Mouse (Mus musculus) intestine, postnatal 0 days (tissue): Measurements from ENCODE around the gene Mepe. TPM values are rescaled to one million over a fixed set of nuclear protein-coding genes. Genes with fewer than 3 reads are reported as not detected.

Experiments
- ATAC-seq: fragments of 200-750 bp; cut with Nextera tagmentation; 2 replicates; pipeline ENCODE4 v1.8.0; 2017; ENCODE audit warnings: mild to moderate bottlenecking, moderate TSS enrichment, moderate library complexity
- H3K27ac ChIP-seq: fragments of 300-500 bp; sonication (generic); 2 replicates; pipeline ENCODE4 v1.5.1; 2014; ENCODE audit warnings: mild to moderate bottlenecking, low read depth, low read length, moderate library complexity
- H3K27me3 ChIP-seq: fragments of 300-500 bp; sonication (generic); replicated peaks from 2 replicates; pipeline ENCODE4 v1.6.1; 2014; ENCODE audit warnings: low read length, mixed read lengths; ENCODE audit not compliant: control insufficient read depth, insufficient read depth
- H3K36me3 ChIP-seq: fragments of 300-500 bp; sonication (generic); 2 replicates; pipeline ENCODE4 v1.6.1; 2014; ENCODE audit warnings: mild to moderate bottlenecking, moderate library complexity; ENCODE audit not compliant: control insufficient read depth, insufficient read depth
- H3K4me1 ChIP-seq: fragments of 300-500 bp; sonication (generic); replicated peaks from 2 replicates; pipeline ENCODE4 v1.6.1; 2014; ENCODE audit warnings: antibody characterized with exemption, low read length, mixed read lengths; ENCODE audit not compliant: control insufficient read depth, insufficient read depth
- H3K4me2 ChIP-seq: fragments of 300-500 bp; sonication (generic); replicated peaks from 2 replicates; pipeline ENCODE4 v1.6.1; 2014; ENCODE audit warnings: low read depth, mild to moderate bottlenecking, moderate library complexity
- H3K4me3 ChIP-seq: fragments of 300-500 bp; sonication (generic); 2 replicates; pipeline ENCODE4 v1.5.1; 2014; ENCODE audit warnings: low read depth, low read length
- H3K9ac ChIP-seq: fragments of 300-500 bp; sonication (generic); 2 replicates; pipeline ENCODE4 v1.6.1; 2014; ENCODE audit warnings: mild to moderate bottlenecking, low read depth, low read length
- H3K9me3 ChIP-seq: fragments of 300-500 bp; sonication (generic); 2 replicates; pipeline ENCODE4 v1.6.1; 2016; ENCODE audit warnings: mixed run types; ENCODE audit not compliant: control insufficient read depth
- CTCF ChIP-seq: sonication (generic); IDR thresholded peaks from 2 replicates; pipeline ENCODE4 v1.5.1; 2016; ENCODE audit warnings: low read depth, mild to moderate bottlenecking, control low read depth, antibody characterized with exemption, moderate library complexity
- WGBS: fragments of 180-500 bp; shearing (Covaris S2); extraction: QIAGEN DNeasy Blood & Tissue Kit; methylation state at CpG from one replicate; pipeline ENCODE4 v1.1.7; 2014; 5-methylcytosine and 5-hydroxymethylcytosine counted together
- polyA plus RNA-seq: library from polyadenylated mRNA; unstranded; fragments of >200 nt; fragmentation: Nextera tagmentation; extraction: Ambion mirVana; gene quantifications from 2 replicates; pipeline ENCODE4 v1.2.1, GENCODE M21; 2015

Gene Mepe
- polyA plus RNA-seq, 1 experiment from 2014 or later, result not detected

DNA sequence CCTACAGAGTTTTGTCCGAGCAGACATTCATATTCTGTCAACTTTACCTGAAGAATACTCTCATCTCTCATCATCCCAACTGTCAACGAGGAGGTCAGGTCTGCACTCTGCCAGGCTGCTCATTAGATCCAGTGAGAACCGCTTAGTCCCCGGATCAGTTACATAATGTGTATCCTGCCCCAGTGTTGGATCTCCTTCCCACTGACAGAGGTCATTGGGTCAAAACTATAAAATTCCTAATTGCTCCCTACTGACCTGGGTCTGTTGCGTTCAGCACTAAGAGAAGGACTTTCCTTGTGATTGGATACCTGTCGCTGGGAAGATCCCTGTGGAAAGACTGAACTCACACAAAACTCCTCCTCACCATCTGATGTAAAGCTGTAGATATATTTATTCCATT lies 34.1 kb downstream of the Mepe start:
- Histone ChIP-seq H3K4me2 (no peak overlapping the region), H3K4me3 (no peak overlapping the region), H3K27me3 (no peaks in the 10 kb centered on the region), H3K27ac (no peak overlapping the region), H3K9ac (no peak overlapping the region), H3K4me1 (no peaks in the 10 kb centered on the region), H3K9me3 (no peaks in the 10 kb centered on the region), H3K36me3 (no peaks in the 10 kb centered on the region)
- 37% methylated on average over 6 of the region's 6 CpGs for WGBS
- no peak for TF ChIP-seq CTCF
- no peak for ATAC-seq

- Histone ChIP-seq H3K9me3 (no peaks in the 10 kb centered on the region), H3K27me3 (no peaks in the 10 kb centered on the region), H3K27ac (no peak overlapping the region), H3K9ac (no peak overlapping the region), H3K4me1 (no peaks in the 10 kb centered on the region), H3K4me2 (no peak overlapping the region), H3K4me3 (no peak overlapping the region), H3K36me3 (no peaks in the 10 kb centered on the region)
- WGBS, result 82% methylated on average over 5 of the region's 5 CpGs
- ATAC-seq, result no peak
- no peak for TF ChIP-seq CTCF
Observed at GRCm38 (mm10) chr5:104370580-104370979, 45.5 kb downstream of the Mepe start.

- Histone ChIP-seq H3K4me3 (no peak overlapping the region), H3K9ac (no peak overlapping the region), H3K27me3 (no peaks in the 10 kb centered on the region), H3K4me1 (no peaks in the 10 kb centered on the region), H3K36me3 (no peaks in the 10 kb centered on the region), H3K9me3 (no peaks in the 10 kb centered on the region), H3K4me2 (no peak overlapping the region), H3K27ac (no peak overlapping the region)
- no peak for ATAC-seq
- WGBS, result 85% methylated on average over 4 of the region's 4 CpGs
- TF ChIP-seq CTCF, result no peak
Observed at GRCm38 (mm10) chr5:104371284-104371683, 46.2 kb downstream of the Mepe start.

DNA sequence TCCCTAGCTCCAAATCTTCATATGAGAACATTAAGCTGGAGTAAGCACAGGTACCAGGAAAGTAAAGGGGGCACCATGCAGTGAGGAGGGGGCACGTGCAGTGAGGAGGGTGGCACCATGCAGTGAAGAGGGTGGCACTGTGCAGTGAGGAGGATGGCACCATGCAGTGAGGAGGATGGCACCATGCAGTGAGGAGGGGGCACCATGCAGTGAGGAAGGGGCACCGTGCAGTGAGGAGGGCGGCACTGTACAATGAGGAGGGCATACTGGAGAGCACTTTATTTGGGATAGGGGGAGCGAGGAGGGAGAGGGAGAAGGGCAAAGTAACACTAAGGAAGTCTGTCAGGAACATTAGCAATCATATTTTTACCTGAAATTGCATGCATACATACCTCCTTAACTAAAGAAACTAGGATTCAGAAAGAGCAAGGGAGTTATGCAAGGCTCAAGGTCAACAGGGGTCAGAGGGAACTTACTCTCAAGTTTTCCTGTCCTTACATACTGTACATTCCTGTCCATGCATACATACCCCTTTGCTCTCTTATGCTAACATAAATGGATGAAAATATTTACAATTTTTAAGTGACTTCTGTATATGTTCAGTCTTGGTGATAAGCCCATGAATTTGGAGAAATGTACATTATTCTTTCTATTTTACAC lies 48.6 kb downstream of the Mepe start:
- TF ChIP-seq CTCF, result no peak
- H3K27me3 ChIP-seq, result no peaks in the 10 kb centered on the region
- no peak for ATAC-seq

DNA sequence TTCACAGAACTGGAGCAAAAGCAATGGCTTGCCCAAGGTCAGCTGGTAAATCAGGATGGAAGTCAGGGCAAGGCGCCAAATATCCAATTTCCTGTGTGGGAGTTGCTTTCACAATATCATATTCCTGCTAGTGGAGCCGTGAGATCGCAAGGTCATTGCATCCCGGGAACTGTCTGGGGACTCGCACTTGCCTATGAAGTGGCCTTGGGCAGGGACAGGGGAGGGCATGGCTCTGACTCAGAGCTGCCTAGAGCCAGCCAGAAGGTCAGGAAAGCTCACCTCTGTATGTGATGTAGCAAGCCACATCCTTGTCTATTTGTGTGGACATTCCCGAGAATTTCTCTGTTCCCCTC lies 49.2 kb downstream of the Mepe start:
- Histone ChIP-seq H3K27me3 (no peaks in the 10 kb centered on the region), H3K4me1 (no peaks in the 10 kb centered on the region), H3K4me3 (no peak overlapping the region), H3K27ac (no peak overlapping the region), H3K9ac (no peak overlapping the region), H3K36me3 (no peaks in the 10 kb centered on the region), H3K4me2 (no peak overlapping the region), H3K9me3 (no peaks in the 10 kb centered on the region)
- WGBS, result 47% methylated on average over 6 of the region's 6 CpGs
- no peak for TF ChIP-seq CTCF
- no peak for ATAC-seq

More for the DNA sequence above, 48.6 kb downstream of the Mepe start:
- Histone ChIP-seq H3K4me2 (no peak overlapping the region), H3K4me3 (no peak overlapping the region), H3K27ac (no peak overlapping the region), H3K4me1 (no peaks in the 10 kb centered on the region), H3K9ac (no peak overlapping the region), H3K36me3 (no peaks in the 10 kb centered on the region), H3K9me3 (no peaks in the 10 kb centered on the region)
- 93% methylated on average over 4 of the region's 4 CpGs for WGBS

GRCm38 (mm10) chr5:104375132-104375531 lies 50.0 kb downstream of the Mepe start:
- WGBS, result 65% methylated on average over 2 of the region's 2 CpGs
- Histone ChIP-seq H3K9ac (no peak overlapping the region), H3K4me2 (no peak overlapping the region), H3K27me3 (no peaks in the 10 kb centered on the region), H3K4me1 (no peaks in the 10 kb centered on the region), H3K9me3 (no peaks in the 10 kb centered on the region), H3K27ac (no peak overlapping the region), H3K4me3 (no peak overlapping the region), H3K36me3 (no peaks in the 10 kb centered on the region)
- TF ChIP-seq CTCF, result no peak
- ATAC-seq, result no peak

DNA sequence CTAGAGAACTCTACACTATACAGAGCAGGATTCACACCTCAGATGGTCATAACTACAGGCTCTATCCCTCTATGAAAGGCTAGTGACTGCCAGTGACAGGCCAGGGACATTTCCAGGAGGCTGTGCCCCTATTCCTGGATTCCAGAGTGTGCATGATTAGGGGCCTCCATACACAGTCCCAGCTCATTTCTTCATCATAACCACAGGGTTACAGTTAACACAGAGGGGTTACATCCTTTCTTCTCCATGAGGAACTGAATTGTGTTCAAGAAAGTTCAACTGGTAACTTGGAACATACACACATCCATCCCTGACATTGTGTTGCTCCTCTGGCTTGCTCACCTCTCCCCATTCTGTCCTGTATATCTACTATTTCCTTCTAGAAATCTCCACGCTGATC lies 51.8 kb downstream of the Mepe start:
- Histone ChIP-seq H3K9me3 (no peaks in the 10 kb centered on the region), H3K4me2 (no peak overlapping the region), H3K27me3 (no peaks in the 10 kb centered on the region), H3K4me3 (no peak overlapping the region), H3K4me1 (no peaks in the 10 kb centered on the region), H3K9ac (no peak overlapping the region), H3K27ac (no peak overlapping the region), H3K36me3 (no peaks in the 10 kb centered on the region)
- WGBS, result 77% methylated on average over 1 of the region's 1 CpGs
- ATAC-seq, result no peak
- TF ChIP-seq CTCF, result no peak
